Mouse (Mus musculus): ENCODE results near the gene Fam111a.

Fam111a gene

DNA sequence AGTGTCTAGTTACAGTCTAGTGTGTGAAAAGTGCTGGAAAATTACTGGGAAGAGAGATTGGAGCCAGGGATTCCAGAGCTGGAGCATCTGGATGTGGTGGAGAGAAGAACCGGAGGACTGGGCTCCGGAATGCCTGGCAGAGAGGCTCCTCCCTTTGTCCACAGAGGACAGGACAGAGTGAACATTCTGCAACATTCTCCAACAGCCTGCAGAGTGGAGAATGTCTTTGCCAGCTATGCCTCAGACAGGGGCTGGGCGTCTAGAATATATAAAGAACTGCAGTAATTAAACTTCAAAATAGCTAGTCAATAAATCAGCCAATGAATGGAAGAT is 51.5 kb downstream of the Fam111a start:
- in situ Hi-C loops (cut with MboI; ENCODE audit: unreplicated experiment in 2 of 2) = loop anchor here (10.0 to 25.0 kb wide), 3 partner anchors 462 to 1218 kb away; partner anchors contain the start of gene Olfr1499 (in 1 of the 2)

DNA sequence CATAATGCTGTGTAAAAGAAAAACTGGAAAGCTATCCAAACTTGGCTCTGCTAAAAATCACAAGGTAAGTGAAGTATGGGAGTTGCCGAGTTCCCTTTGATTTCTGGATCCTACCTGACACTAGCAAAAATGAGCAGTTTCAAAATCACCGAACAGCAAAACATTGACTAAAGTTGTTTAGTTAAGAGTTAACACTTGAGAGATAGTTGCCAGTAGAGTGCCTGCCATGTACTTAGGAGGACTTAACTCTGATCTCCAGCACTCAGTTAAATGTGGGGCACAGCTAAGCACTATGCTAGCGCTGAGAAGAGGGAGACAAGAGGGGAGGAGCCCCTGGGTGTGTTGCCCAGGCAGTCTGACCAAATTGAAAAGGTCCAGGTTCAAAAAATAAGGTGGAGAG is 53.1 kb downstream of the Fam111a start:
- in situ Hi-C loops (cut with MboI; ENCODE audit: unreplicated experiment in 2 of 2) = loop anchor here (10.0 to 25.0 kb wide), 3 partner anchors 464 to 1216 kb away; partner anchors contain the start of gene Olfr1499 (in 1 of the 2)

DNA sequence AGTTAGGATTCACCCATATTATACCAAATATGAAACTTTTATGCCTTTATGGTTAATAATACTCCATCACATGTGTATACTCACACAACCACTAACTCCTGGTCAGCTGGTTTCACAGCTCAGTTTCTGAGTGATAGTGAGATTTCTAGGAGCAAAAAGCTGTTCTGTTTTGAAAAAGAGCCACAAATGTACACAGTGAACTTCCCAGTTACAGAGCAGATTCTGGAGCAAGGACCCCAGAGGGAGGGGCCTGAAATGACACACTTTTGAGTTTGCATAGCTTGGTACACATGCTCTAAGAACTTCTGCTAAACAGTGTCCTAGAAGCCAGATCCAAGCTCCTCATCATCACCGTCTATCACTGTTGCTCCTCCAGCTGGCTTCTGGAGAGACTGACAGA is 54.1 kb downstream of the Fam111a start, which contains the start of gene Gm4952:
TSS of gene Gm4952 (plus strand) at position 301 of the 400 bp plus-strand sequence.
- in situ Hi-C loops (cut with MboI; ENCODE audit: unreplicated experiment in 2 of 2) = loop anchor here (10.0 to 25.0 kb wide), 3 partner anchors 465 to 1215 kb away; partner anchors contain the start of gene Olfr1499 (in 1 of the 2)

DNA sequence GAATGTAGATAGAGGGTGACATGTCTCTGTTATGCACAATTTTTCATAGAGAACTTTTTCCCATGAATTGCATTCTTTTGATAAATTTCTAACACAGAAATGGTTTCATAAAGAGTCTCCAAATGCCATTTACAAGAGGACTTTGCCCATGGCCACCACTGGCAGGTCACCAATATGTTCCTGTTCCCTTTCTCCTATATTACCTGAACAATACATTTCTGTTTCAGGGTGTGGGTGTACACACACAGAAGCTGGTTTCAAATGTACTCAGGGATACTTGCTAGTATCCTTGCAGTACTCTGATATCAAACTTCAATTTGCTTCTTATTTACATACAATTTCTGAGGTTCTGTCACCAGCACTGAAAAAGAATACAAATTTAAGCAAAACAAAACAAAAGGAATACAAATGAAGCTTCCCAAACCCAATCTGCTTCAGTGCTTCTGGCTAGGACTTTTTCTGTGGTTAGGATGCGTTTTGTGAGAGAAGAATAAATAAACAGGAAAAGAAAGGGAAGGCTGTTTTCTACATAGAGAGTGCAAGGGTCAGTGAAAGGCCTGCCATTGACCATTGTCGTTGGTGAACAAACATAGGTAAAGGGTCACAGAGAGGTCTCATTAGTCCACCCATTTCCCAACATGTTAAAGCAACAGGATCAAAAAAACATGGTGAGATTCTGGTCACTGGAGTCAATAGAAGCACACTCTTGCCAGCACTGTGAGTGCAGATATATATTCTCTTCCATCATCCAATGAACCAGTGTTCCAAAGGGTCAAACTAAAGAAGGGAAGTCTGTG is 55.3 kb downstream of the Fam111a start:
- in situ Hi-C loops (cut with MboI; ENCODE audit: unreplicated experiment in 2 of 2) = no loop called here

DNA sequence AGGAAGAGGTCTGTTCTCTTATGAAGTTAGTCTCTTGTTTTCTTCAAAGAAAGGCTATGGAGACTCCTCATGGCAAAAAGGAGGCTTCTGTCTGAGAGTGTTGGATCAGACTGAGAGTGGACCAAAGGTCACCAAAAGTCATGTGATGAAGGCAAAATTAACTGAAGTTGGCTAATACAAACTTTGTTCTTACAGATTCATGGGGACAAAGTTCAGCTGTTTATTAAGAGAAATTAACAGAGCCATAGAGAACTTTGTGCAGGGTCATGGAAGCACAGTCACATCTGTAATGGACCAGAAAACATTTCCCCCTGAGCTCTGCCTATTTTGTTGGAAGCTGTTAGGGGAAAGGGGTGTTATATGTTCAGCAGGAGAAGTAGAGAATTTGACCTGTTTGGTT is 62.8 kb downstream of the Fam111a start:
- in situ Hi-C loops (cut with MboI; ENCODE audit: unreplicated experiment in 2 of 2) = no loop called here

DNA sequence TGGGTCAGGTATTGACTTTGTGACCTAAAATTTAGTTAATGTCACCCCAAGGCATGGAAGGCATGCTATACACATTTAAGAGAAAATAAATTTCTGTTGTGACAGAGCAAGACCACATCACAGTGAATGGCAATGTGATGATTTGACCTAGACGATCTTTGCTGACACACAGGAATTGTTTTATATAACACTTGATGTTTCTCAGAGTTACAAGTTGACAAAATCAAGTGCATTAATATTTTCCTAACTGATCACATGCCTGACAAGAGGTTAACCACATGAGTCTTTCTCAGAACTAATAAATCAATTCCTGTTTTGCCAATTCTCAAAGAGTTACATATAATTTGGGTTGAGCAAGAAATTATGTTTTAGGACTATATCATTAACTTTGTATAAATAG is 68.1 kb downstream of the Fam111a start:
- in situ Hi-C loops (cut with MboI; ENCODE audit: unreplicated experiment in 2 of 2) = no loop called here

DNA sequence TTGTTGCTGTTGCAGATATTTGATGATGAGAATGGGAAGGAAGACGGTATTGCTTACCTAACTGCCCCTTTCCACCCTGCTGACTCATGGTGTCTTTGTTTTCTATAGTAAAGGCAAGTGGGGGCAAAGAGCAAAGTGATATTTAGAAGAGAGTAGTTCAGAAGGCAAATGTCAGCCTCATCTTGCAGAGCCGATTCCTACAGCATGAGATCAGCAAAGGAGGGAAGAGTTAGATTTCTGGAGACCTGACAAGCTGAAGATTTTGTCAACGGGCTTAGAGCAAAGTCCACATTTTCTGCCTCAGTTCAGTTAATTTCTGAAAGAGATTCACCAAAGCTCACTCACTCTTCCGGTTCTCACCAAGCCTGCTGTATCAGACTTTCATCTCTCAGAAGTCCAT is 87.6 kb downstream of the Fam111a start, which contains the start of gene Glyat:
TSS of gene Glyat (plus strand) at position 133 of the 400 bp plus-strand sequence.
- in situ Hi-C loops (cut with MboI; ENCODE audit: unreplicated experiment in 2 of 2) = no loop called here

DNA sequence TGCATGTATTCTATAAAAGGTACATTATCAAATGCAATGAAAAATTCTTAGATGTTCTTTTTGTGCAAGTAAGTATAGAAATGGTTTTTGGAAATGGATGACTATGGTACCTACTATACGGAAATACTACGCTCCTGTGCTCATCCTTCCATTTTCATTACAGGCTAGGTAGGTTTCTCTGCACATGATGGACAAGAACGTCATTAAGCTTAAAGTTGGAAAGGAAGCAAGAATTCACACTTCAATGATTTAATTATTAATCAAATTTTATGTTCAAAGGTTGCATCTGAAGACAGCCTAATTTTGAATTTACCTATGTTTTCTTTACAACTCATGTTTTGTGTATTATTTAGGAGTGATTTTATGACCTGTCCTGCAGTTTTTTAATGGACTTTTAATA is 88.7 kb downstream of the Fam111a start:
- in situ Hi-C loops (cut with MboI; ENCODE audit: unreplicated experiment in 2 of 2) = no loop called here

DNA sequence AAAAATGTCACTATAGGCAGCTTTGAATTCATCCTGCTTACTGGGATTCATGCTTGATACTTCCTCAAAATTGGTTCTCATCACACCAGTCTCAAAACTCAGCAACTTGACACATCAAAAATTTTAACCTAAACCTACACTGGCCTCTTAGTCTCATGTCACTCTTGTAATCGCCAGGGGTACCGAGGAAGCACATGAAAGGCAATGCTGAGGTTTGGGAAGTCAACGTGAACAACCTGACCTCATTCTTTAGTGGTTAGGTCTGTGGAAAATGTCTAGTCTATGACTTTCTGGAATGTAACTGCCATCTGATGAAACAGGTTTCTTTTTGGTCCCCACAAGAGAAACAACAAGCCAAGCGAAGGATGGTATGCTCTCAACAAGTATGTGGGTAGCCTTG is 89.4 kb downstream of the Fam111a start:
- in situ Hi-C loops (cut with MboI; ENCODE audit: unreplicated experiment in 2 of 2) = no loop called here

DNA sequence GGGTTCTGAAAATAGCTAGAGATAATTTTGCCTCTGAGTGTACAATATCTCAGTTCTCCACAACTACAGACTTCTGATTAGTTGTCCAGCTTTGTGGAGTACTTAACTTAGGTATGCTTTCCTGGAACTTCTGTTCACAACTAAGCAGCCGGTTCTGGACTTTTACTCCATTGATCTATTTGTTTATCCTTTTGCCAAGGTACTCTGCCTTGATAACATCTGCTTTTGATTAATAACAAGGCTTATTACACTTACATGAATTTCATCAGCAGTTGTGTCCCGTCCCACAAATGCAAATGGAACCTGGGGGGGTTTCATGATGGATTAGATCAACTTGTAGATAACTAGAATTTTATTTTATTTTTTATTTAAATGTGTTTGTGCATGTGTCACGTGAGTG is 91.3 kb downstream of the Fam111a start:
- in situ Hi-C loops (cut with MboI; ENCODE audit: unreplicated experiment in 2 of 2) = no loop called here

DNA sequence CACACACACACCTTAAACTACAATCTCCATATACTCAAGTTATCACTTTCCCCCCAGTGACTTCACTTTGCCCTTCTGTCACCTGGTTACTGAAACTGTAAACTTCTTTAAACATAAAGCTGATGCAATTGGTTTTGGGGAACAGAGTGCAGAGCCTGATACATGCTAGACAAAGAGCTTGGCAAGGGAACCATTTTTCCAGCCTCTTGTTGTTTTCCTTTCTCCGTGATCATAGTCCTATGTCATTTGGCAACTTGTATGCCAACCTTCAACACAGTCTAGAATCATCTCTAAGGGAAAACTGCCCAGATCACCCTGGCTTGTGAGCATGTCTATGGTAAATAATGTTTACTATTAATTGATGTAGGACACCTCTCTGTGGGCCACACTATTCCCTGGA is 92.5 kb downstream of the Fam111a start:
- in situ Hi-C loops (cut with MboI; ENCODE audit: unreplicated experiment in 2 of 2) = no loop called here

Measured in v-Abl transformed pro-B cells (cell line).